Mouse (Mus musculus) kidney, adult 2 months (tissue): ENCODE results near the gene Bloc1s3. TPM values are rescaled to one million over a fixed set of nuclear protein-coding genes. Genes with fewer than 3 reads are reported as not detected.
A peak's percentile ranks its signal among the peaks of the same experiment; 100 is the strongest.

Experiments used
- DNase-seq: peaks from one replicate; pipeline ENCODE4 v3.0.0; 2021
- H3K27ac ChIP-seq: fragments of 200-500 bp; 2 replicates; pipeline ENCODE4 v1.5.1; 2012; ENCODE audit warnings: low read depth, low read length, control low read depth, inconsistent platforms; ENCODE audit not compliant: insufficient read depth
- H3K27me3 ChIP-seq: fragments of 200-500 bp; replicated peaks from 2 replicates; pipeline ENCODE4 v1.6.1; 2012; ENCODE audit warnings: mild to moderate bottlenecking, moderate library complexity, low read length, inconsistent platforms; ENCODE audit not compliant: control insufficient read depth, insufficient read depth
- H3K36me3 ChIP-seq: fragments of 200-500 bp; 2 replicates; pipeline ENCODE4 v1.6.1; 2012; ENCODE audit warnings: mild to moderate bottlenecking, moderate library complexity, low read length, inconsistent platforms; ENCODE audit not compliant: control insufficient read depth, insufficient read depth
- H3K4me1 ChIP-seq: fragments of 200-500 bp; 2 replicates; pipeline ENCODE4 v1.6.1; 2011; ENCODE audit warnings: low read length; ENCODE audit not compliant: control insufficient read depth, insufficient read depth
- H3K4me3 ChIP-seq: fragments of 200-500 bp; 2 replicates; pipeline ENCODE4 v1.5.1; 2011; ENCODE audit warnings: mild to moderate bottlenecking, low read depth, low read length, control low read depth; ENCODE audit not compliant: insufficient read depth
- CTCF ChIP-seq: fragments of 200-500 bp; conservative IDR thresholded peaks from 2 replicates; pipeline ENCODE4 v1.5.1; 2011; ENCODE audit warnings: low read depth, mild to moderate bottlenecking, control low read depth, low read length, moderate library complexity, mixed read lengths; ENCODE audit not compliant: insufficient read depth, insufficient read length
- POLR2A ChIP-seq: fragments of 200-500 bp; IDR thresholded peaks from one replicate; pipeline ENCODE4 v1.6.1; 2011; ENCODE audit warnings: low read depth, low read length, control low read depth
- WGBS: fragments of 180-500 bp; shearing (Covaris S2); methylation state at CpG from one replicate; pipeline ENCODE4 v1.1.7; 2018; 5-methylcytosine and 5-hydroxymethylcytosine counted together
- polyA plus RNA-seq: library from polyadenylated mRNA; depleted of rRNA; stranded (reverse); fragments of >200 nt; gene quantifications from 2 replicates; pipeline ENCODE4 v1.2.3, GENCODE M21; 2012

Gene Bloc1s3
- polyA plus RNA-seq, 1 experiment = 8.6 TPM

- Histone ChIP-seq H3K36me3 (no peaks in the 10 kb centered on the region), H3K4me1 (0 out of 2 replicates have a peak, but pooled peaks cover 6% of the 10 kb centered on the region), H3K27me3 (no peaks in the 10 kb centered on the region), H3K4me3 (no peak overlapping the region), H3K27ac (peak overlapping the region; percentile 77)
- TF ChIP-seq CTCF (no peak), POLR2A (no peak)
- DNase-seq = peak; percentile 75
- 67% methylated on average over 25 of the region's 25 CpGs for WGBS
These were observed 13.3 kb downstream of the Bloc1s3 start for GRCm38 (mm10) chr7:19494751-19495474.

DNA sequence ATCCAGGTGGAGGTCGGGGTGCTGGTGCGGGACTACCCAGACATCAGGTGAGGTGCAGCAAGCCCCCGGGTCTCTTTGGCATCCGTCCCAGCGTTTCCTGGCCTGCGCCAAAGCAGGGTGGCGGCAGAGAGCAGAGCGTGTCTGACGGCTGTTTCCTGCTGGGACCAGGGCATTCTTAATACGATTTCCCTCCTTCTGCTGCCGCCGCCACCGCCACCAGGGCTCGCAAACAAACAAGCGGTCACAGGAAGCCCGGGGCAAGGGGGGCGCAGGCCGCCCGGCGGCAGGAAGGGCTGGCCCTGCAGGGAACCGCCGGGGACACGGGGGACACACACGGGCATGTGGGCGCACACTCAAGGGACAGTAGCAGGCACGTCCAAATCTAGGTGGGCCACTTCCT, 16.4 kb downstream of the Bloc1s3 start:
- H3K27me3 ChIP-seq = no peaks in the 10 kb centered on the region
- peak; percentile 91 for DNase-seq
- peak overlapping the region; percentile 84 for H3K27ac ChIP-seq
- H3K4me3 ChIP-seq = no peak overlapping the region
- WGBS = 5% methylated on average over 26 of the region's 26 CpGs
- 0 out of 2 replicates have a peak, but pooled peaks cover 3% of the 10 kb centered on the region for H3K4me1 ChIP-seq
- H3K36me3 ChIP-seq = no peaks in the 10 kb centered on the region
- TF ChIP-seq POLR2A (no peak), CTCF (0 out of 2 replicates have a peak, but pooled peaks have one; percentile 20)

DNA sequence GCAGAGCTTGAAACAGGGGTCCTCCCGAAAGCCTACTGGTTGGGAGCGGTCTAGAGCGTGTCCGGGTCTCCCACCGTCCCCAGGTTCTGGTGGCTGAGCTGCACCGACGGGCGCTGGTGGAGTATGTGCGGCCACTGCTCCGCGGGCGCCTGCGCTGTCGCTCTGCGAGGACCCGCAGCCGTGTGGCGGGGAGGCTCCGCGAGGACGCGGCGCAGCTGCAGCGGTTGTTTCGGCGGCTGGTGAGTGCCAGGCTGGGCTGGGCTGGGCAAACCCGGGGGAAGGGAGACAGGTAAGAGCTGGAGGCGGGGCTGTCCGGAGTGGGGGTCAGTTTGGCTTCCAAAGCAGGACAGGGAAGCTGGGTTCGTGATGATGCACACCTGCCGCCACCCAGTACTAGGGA, 18.6 kb downstream of the Bloc1s3 start:
- H3K27ac ChIP-seq = no peak overlapping the region
- no peaks in the 10 kb centered on the region for H3K27me3 ChIP-seq
- WGBS = 26% methylated on average over 31 of the region's 31 CpGs
- H3K4me1 ChIP-seq = no peaks in the 10 kb centered on the region
- H3K36me3 ChIP-seq = no peaks in the 10 kb centered on the region
- no peak overlapping the region for H3K4me3 ChIP-seq
- TF ChIP-seq POLR2A (no peak), CTCF (no peak)
- DNase-seq = no peak

- no peak overlapping the region for H3K4me3 ChIP-seq
- no peaks in the 10 kb centered on the region for H3K36me3 ChIP-seq
- 88% methylated on average over 7 of the region's 7 CpGs for WGBS
- no peak for DNase-seq
- H3K4me1 ChIP-seq = no peaks in the 10 kb centered on the region
- TF ChIP-seq POLR2A (no peak), CTCF (no peak)
- H3K27me3 ChIP-seq = no peaks in the 10 kb centered on the region
- H3K27ac ChIP-seq = no peak overlapping the region
These were observed 21.6 kb downstream of the Bloc1s3 start for GRCm38 (mm10) chr7:19486549-19486948.

DNA sequence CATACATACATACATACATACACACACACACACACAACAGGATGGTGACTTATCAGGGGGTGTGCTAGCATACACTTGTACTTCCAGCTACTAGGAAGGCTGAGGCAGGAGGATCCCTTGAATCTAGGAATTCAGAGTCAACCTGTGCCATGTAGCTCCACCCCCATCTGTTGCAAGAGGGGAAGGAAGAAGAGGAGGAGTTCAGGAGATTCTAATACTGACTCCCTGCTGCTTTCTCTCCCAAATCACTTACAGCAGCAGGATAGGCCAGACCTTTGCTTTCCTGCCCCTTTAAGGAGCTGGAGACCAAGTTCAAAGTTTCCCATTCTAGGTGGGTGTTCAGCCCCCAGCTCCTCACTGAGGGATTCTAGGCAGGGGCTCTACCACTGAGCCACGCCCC, 22.7 kb downstream of the Bloc1s3 start:
- no peak overlapping the region for H3K4me3 ChIP-seq
- H3K27me3 ChIP-seq = no peaks in the 10 kb centered on the region
- H3K4me1 ChIP-seq = no peaks in the 10 kb centered on the region
- H3K27ac ChIP-seq = no peak overlapping the region
- no peak for DNase-seq
- 89% methylated on average over 1 of the region's 1 CpGs for WGBS
- H3K36me3 ChIP-seq = no peaks in the 10 kb centered on the region
- TF ChIP-seq POLR2A (no peak), CTCF (no peak)

GRCm38 (mm10) chr7:19483281-19483680, 24.9 kb downstream of the Bloc1s3 start:
- no peak for TF ChIP-seq POLR2A
- no peak for TF ChIP-seq CTCF
- Histone ChIP-seq H3K27me3 (no peaks in the 10 kb centered on the region), H3K27ac (no peak overlapping the region), H3K4me1 (no peaks in the 10 kb centered on the region), H3K36me3 (no peaks in the 10 kb centered on the region), H3K4me3 (no peak overlapping the region)
- WGBS = 75% methylated on average over 8 of the region's 8 CpGs
- no peak for DNase-seq

- Histone ChIP-seq H3K36me3 (no peaks in the 10 kb centered on the region), H3K27ac (peak overlapping the region; percentile 79)
- TF ChIP-seq POLR2A (no peak), CTCF (no peak)
These were observed 30.4 kb downstream of the Bloc1s3 start for GRCm38 (mm10) chr7:19477624-19478384.

More at GRCm38 (mm10) chr7:19477624-19478384, 30.4 kb downstream of the Bloc1s3 start:
- no peaks in the 10 kb centered on the region for H3K4me1 ChIP-seq
- no peaks in the 10 kb centered on the region for H3K27me3 ChIP-seq
- 39% methylated on average over 14 of the region's 14 CpGs for WGBS
- DNase-seq = peak; percentile 89
- no peak overlapping the region for H3K4me3 ChIP-seq
